Mouse (Mus musculus): ENCODE measurements at regions not wholly inside any gene's neighbourhood (a gene's known extent, or its start where the extent isn't known, plus 50 kb on each side); places are given as distances from the start of the nearest gene placed in this dataset.

DNA sequence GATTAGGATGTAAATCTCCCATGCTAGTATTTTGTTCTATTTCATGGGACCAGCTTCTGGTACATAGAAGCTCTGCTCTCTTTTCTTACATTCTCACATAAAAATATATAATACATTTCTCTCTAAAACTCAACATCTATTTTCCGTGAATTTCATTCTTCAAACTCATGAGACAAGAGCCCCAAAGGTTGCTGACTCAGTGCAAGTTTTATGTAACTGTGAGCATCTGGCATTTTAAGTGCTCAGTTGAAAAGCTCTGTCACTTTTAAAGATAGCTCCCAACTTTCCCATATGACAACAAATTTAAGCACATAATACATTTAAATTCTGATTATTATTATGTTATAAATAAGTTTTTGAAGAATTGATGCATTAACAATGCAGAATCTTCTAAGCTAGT is 268.5 kb downstream of the AW209491 start:
- H3K27ac ChIP-seq, result no peak overlapping the region
- DNase-seq (ENCODE audit: low spot score in 2 of 2), result no peak
- TF ChIP-seq CTCF (conservative IDR thresholded peaks at IDR 0.05), result no peak
- no peak overlapping the region for H3K4me3 ChIP-seq

DNA sequence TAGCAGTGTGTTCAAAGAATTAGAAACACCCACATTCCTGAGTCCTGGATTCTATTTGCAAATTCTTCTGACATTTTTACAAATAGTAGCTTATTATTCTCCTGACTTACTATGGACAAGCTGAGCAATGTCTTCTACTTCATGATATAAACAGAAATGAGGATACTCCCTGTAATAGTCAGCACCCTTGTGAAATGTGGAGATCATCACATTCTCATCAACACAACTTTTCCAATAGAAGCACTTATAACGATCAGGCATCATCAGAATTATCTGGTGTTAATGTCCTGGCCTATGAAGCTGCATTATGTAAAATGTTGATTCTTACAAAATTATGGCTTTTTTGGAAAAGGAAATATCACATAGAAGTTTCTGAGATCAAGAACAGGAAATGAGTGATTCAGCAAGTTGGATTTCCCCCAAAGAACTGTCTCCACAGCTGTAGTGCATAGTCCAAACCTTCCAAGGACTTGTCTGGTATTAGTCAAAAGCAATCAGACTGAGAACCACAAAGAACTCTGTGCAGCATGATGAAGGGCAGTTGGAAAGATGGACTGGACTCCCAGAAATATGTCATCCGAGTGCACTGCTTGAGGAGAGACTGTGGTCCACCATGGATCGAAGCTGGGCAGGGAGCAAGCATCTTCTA is 300.3 kb downstream of the AW209491 start:
- DNase-seq (ENCODE audit: low spot score in 2 of 2), result no peak
- Histone ChIP-seq H3K27ac (no peak overlapping the region), H3K4me3 (no peak overlapping the region)
- TF ChIP-seq CTCF (conservative IDR thresholded peaks at IDR 0.05), result no peak

DNA sequence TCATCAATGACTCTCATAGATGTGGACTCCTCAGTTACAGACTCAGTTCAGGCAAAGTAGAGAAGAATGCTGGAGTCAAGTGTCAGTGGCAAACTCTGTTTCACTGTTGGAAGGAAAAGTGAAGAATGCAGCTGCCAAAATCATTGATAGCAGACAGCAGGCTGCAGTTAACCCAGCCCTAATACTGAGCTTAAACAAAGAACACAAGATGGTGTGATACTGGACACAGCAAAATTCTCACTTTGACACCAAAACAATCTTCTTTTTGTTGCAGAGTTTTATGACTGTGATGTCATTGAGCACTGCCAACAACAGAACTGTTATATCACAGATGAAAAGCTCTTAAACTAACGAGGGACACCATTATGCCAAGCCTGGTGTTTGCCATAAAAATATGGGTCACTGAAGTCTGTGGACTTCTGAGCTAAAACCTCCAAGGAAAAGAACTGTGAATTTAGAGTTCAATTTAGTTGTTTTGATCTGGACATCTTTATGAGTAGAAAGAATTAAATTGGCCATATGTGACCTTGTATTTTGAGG is 336.3 kb downstream of the AW209491 start:
- Histone ChIP-seq H3K4me3 (no peak overlapping the region), H3K27ac (peak overlapping the region; percentile 43; the same call in 1 of the 2 replicates)
- TF ChIP-seq CTCF (conservative IDR thresholded peaks at IDR 0.05), result no peak
- DNase-seq (ENCODE audit: low spot score in 2 of 2), result no peak

DNA sequence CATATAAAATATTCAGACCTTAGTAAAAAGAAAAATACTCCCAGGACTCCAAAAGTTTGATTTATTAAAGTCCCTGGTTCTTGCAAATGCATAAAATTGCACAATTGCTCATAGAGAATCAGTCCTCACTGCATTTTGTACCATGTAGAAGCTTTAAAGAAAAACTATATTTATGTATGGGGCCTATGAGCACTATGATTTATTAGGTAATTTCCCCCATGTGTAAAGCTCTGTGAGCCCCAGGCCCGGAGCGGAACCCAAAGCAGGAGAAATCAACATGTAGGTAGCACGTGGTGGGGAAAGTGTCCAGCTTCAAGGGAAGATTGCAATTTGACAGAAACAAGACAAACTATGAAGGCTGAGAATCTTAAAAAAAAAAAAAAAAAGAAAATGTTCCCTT is 372.7 kb downstream of the AW209491 start:
- Histone ChIP-seq H3K27ac (no peak overlapping the region), H3K4me3 (no peak overlapping the region)
- DNase-seq (ENCODE audit: low spot score in 2 of 2), result no peak
- no peak for TF ChIP-seq CTCF (conservative IDR thresholded peaks at IDR 0.05)

DNA sequence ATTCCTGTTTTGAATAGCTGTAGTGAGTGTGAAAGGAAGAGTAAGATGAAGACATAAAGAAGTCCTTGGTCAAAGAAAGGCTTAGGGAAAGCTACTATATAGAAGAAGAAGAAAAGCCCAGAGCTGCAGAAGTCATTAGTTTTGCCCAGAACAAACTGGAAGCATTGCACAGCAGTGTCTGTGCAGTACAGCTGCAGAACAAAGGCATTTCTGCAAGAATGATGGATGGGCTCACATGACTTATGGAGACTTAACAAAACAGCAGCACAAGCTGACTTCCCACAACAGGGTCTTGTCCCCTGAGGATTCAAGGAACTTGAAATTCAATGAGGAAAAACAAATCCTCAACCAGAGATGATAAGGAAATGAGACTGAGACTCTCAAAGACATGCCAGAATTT is 381.7 kb downstream of the AW209491 start:
- H3K4me3 ChIP-seq, result no peak overlapping the region
- TF ChIP-seq CTCF (conservative IDR thresholded peaks at IDR 0.05), result no peak
- no peak for DNase-seq (ENCODE audit: low spot score in 2 of 2)
- no peak overlapping the region for H3K27ac ChIP-seq

DNA sequence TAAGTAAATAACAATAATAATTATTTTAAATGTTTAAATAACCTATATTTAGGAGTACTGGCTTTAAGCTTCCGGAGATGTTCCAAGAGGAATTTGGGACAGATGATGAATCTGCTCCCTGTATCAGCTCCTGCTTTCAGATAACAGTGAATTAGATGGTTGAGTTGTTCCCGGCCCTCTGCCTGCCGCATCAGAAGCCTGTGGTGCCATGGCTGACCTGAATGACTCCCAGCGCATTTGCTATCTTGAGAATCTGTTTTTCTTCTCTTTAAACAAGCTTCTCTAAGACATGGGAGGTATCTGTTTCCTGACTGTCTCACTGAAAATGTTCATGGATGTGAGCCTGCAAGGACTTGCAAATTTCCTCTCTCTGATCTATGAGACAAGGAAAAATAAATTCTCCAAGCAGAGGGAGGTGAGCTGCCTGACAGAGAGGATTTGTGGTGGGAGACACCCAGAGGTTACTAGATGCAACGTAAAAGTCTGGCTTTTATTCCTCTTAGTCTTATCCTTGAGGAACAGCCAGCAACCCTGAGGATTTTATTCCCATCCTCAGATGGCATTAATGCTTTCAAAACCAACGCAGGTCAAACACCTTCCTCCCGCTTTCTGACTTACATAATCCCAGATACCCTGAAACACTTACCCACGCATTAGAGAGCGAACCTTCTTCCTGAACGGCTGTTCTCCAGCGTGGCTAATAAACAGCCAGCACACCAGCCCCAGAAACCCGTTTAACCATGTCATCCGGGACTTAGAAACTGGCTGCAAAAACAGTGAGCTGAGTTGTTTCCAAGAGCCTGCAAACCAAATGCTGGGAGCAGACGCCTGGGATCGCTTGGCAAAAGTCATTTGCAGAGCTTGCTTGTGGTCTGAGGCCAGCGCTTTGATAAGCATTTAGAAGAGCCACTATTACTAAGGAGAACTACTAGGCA is 389.1 kb downstream of the AW209491 start:
- TF ChIP-seq CTCF (conservative IDR thresholded peaks at IDR 0.05), result no peak
- H3K4me3 ChIP-seq, result peak overlapping the region; percentile 11; the same call in 1 of the 2 replicates
- DNase-seq (ENCODE audit: low spot score in 2 of 2), result peak in 1 of 2 experiments; percentile 9
- peak overlapping the region; percentile 65; the same call in 1 of the 2 replicates for H3K27ac ChIP-seq

DNA sequence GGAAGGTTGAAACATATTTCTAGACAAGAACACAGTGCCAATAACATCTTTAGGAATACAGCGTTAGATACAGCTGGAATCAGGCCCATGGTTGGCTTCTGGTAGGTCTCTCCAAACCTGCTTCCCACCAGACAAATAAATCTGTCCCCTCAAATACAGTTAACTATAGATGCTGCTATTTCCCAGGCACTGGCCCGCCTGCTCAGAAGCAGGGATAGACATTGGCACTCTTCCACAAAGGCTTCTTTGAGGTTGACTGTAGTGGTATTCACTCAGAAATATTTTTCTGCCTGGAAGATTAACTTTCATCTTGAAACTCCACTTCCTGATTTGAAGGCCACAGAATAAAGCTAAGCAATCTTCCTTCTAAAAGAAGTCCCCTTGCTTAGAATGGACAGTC is 396.6 kb downstream of the AW209491 start:
- no peak for TF ChIP-seq CTCF (conservative IDR thresholded peaks at IDR 0.05)
- Histone ChIP-seq H3K4me3 (no peak overlapping the region), H3K27ac (no peak overlapping the region)
- DNase-seq (ENCODE audit: low spot score in 2 of 2), result no peak

DNA sequence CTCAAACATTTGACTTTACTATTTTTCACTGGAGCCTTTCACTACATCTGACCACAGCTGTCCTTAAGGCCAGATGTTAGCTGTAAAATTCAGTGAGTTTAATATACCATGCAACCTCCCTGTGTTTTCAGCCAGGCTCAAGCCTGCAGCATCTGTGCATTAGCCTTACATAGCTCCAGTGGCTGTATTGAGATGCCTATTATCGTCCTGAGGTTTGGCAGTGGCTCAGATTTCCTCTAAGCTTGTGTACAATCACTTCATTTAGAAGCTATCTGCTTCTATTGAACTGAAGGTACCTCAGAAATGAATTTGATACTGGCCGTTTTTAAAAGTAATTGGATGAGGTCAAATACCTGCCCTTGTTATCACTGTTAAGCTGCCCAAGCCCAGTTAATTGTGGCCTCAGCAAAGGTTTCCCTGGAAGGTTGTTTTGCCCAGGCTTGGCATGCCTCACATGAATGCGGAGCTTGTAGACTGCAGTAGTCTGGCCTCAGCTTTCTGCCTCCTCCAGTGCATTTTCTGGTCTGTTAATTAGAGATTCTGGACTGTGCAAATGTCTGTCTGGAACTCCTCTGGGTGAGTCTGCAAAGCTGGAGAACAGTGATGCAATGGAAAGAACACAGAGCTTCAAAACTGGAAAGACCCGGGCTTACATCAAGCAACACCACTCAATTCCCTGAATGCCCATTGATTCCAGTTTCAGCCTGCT is 410.2 kb upstream of the Gli3 start:
- H3K27ac ChIP-seq, result no peak overlapping the region
- no peak for DNase-seq (ENCODE audit: low spot score in 2 of 2)
- TF ChIP-seq CTCF (conservative IDR thresholded peaks at IDR 0.05), result no peak
- H3K4me3 ChIP-seq, result no peak overlapping the region

DNA sequence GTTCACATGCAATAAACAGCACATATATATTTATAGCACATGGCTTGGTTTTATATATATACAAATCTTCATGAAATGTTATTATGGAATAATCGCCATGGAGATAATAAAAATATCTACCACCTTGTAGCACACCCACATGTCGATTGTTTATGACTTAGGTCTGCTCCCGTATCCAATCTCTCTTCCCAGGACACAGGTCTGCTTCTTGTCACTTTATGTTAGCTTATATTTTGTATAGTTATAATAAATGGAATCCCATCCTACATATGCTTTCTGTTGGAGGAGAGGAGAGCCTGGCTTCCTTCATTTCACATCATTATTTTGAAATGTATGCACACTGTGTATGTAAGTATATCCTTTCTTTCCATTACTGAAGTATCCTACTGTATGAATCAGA is 408.3 kb upstream of the Gli3 start:
- Histone ChIP-seq H3K27ac (no peak overlapping the region), H3K4me3 (no peak overlapping the region)
- DNase-seq (ENCODE audit: low spot score in 2 of 2), result no peak
- TF ChIP-seq CTCF (conservative IDR thresholded peaks at IDR 0.05), result no peak

DNA sequence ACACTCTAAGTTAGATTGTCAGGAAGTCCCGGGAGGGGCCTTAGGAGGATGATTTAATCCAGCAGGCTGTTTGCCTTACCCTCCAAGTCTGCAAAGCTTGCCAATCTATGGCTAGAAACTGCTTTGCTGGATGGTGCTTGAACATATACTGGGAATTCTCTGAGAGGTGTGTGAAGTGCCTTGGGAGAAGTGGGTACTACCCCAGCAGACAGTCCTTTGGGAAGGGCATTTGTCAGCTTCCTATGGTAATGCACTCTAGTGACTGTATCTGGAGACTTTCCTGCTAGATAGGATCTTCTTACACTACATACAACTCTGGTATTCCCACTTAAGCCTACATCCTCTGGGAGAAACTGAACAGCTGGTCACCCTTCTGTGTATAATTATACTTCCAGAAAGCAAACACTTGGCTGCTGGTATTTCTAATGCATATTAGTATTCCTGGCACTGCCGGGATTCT is 384.4 kb upstream of the Gli3 start:
- no peak for TF ChIP-seq CTCF (conservative IDR thresholded peaks at IDR 0.05)
- peak in 1 of 2 experiments; percentile 29 for DNase-seq (ENCODE audit: low spot score in 2 of 2)
- H3K27ac ChIP-seq, result no peak overlapping the region
- no peak overlapping the region for H3K4me3 ChIP-seq

DNA sequence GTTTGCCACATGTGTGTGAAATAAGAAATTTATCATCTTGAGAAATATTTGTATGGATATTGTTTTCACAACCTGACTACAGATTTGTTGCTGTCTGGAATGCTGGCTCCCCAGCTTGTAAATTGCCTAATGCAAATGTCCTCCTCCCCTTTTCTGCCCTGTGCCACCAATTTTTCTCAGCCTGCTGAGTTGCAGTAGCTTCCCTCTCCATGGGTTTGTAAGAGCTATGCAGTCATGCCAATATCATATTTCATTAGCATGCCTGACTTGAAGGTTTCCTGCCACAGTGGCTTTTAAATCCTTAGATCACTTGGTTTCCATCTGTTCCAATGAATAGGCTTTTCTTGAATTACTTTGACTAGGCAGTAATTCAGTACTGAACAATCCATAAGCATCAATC is 383.9 kb upstream of the Gli3 start:
- no peak overlapping the region for H3K27ac ChIP-seq
- no peak for DNase-seq (ENCODE audit: low spot score in 2 of 2)
- no peak overlapping the region for H3K4me3 ChIP-seq
- TF ChIP-seq CTCF (conservative IDR thresholded peaks at IDR 0.05), result no peak

DNA sequence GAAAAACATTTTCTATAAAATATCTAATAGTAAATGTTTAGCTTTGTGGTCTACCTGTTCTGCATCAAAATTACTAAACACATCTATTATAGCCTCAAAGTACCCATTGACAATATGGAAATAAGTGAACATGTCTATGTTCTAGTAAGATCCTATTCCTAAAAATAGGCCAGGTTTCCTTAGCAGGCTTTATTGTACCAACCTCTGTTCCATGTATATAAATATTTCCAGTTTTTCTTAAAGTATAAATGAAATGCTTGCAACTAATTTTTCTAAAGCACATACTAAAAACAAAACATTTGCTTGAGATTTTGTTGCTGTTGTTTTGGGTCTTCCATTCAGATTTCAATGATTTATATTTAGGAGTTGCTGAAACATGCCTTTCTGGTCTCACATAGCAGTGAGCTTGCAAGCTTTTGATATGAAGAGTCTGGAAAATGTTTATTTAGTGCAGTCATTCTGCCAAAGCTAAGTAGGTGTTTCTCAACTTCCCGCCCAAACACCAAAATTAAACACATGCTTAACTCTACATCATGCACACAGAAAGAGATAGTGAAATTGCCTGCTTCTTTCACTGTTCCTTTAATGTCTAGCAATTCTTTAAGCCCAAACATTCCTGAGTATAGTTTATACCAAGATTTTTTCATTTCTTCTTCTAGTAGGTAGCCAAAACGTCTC is 380.6 kb upstream of the Gli3 start:
- no peak overlapping the region for H3K27ac ChIP-seq
- no peak for TF ChIP-seq CTCF (conservative IDR thresholded peaks at IDR 0.05)
- no peak overlapping the region for H3K4me3 ChIP-seq
- DNase-seq (ENCODE audit: low spot score in 2 of 2), result no peak

Measured in layer of hippocampus, adult 2 months (tissue).